Mouse (Mus musculus): ENCODE data around the gene Psma3. TPM values are rescaled to one million over a fixed set of nuclear protein-coding genes. Genes with fewer than 3 reads are reported as not detected.
A peak's percentile ranks its signal among the peaks of the same experiment; 100 is the strongest.

The Psma3 gene
- total and polyA plus RNA-seq, 2 experiments from 2014 or later: 99.7 to 533 TPM

GRCm38 (mm10) chr12:71015363-71016210, 41.2 kb downstream of the Psma3 start, which contains the start of gene Arid4a:
Arid4a (plus strand) TSS chr12:71015990.
- Histone ChIP-seq H3K27ac (peak within 1 kb of the TSS; percentile 93), H3K4me2 (ENCODE audit: low read depth, low read length) (peak within 1 kb of the TSS; percentile 81), H3K9ac (replicated peaks; ENCODE audit: low read length) (peak within 1 kb of the TSS; percentile 83), H3K36me3 (ENCODE audit: insufficient read depth, low read length) (peaks cover 5% of the 10 kb centered on the region; the same call in 1 of the 2 replicates), H3K9me3 (ENCODE audit: low read length) (no peaks in the 10 kb centered on the region), H3K4me3 (ENCODE audit: low read length) (peak within 1 kb of the TSS; percentile 89), H3K27me3 (ENCODE audit: insufficient read depth, low read length) (no peaks in the 10 kb centered on the region), H3K4me1 (ENCODE audit: insufficient read depth, low read length) (no peaks in the 10 kb centered on the region)
- under 1% methylated on average over 61 of the region's 61 CpGs for WGBS
- DNase-seq (ENCODE audit: low spot score): peak; percentile 99
- no peak for TF ChIP-seq CTCF (IDR thresholded peaks at IDR 0.05; ENCODE audit: low read depth)
- ATAC-seq: peak; percentile 99

- peak overlapping the region; percentile 90 for H3K27ac ChIP-seq
- peak overlapping the region; percentile 89 for H3K4me3 ChIP-seq (ENCODE audit: low read length)
- no peaks in the 10 kb centered on the region for H3K9me3 ChIP-seq (ENCODE audit: low read length)
- DNase-seq (ENCODE audit: low spot score) (no peak), ATAC-seq (no peak)
- peaks cover 9% of the 10 kb centered on the region; the same call in 1 of the 2 replicates for H3K36me3 ChIP-seq (ENCODE audit: insufficient read depth, low read length)
- peak overlapping the region; percentile 83 for H3K9ac ChIP-seq (replicated peaks; ENCODE audit: low read length)
- no peaks in the 10 kb centered on the region for H3K4me1 ChIP-seq (ENCODE audit: insufficient read depth, low read length)
- peak overlapping the region; percentile 65 for H3K4me2 ChIP-seq (ENCODE audit: low read depth, low read length)
- WGBS: under 1% methylated on average over 30 of the region's 33 CpGs
- no peak for TF ChIP-seq CTCF (IDR thresholded peaks at IDR 0.05; ENCODE audit: low read depth)
- H3K27me3 ChIP-seq (ENCODE audit: insufficient read depth, low read length): no peaks in the 10 kb centered on the region
Observed at GRCm38 (mm10) chr12:71016211-71016502, 41.7 kb downstream of the Psma3 start.

GRCm38 (mm10) chr12:71016503-71017241, 42.3 kb downstream of the Psma3 start:
- no peak for TF ChIP-seq CTCF (IDR thresholded peaks at IDR 0.05; ENCODE audit: low read depth)
- DNase-seq (ENCODE audit: low spot score) (peak; percentile 47), ATAC-seq (no peak)
- peak overlapping the region; percentile 90 for H3K27ac ChIP-seq
- H3K4me2 ChIP-seq (ENCODE audit: low read depth, low read length): peak overlapping the region; percentile 65
- H3K36me3 ChIP-seq (ENCODE audit: insufficient read depth, low read length): peaks cover 10% of the 10 kb centered on the region; the same call in 1 of the 2 replicates
- no peaks in the 10 kb centered on the region for H3K27me3 ChIP-seq (ENCODE audit: insufficient read depth, low read length)
- peak overlapping the region; percentile 83 for H3K9ac ChIP-seq (replicated peaks; ENCODE audit: low read length)
- no peaks in the 10 kb centered on the region for H3K4me1 ChIP-seq (ENCODE audit: insufficient read depth, low read length)
- H3K4me3 ChIP-seq (ENCODE audit: low read length): peak overlapping the region; percentile 89
- H3K9me3 ChIP-seq (ENCODE audit: low read length): no peaks in the 10 kb centered on the region
- 3% methylated on average over 37 of the region's 82 CpGs for WGBS

GRCm38 (mm10) chr12:71017242-71017571, 42.8 kb downstream of the Psma3 start:
- peak overlapping the region; percentile 65 for H3K4me2 ChIP-seq (ENCODE audit: low read depth, low read length)
- TF ChIP-seq CTCF (IDR thresholded peaks at IDR 0.05; ENCODE audit: low read depth): no peak
- H3K4me3 ChIP-seq (ENCODE audit: low read length): peak overlapping the region; percentile 89
- H3K4me1 ChIP-seq (ENCODE audit: insufficient read depth, low read length): no peaks in the 10 kb centered on the region
- no peaks in the 10 kb centered on the region for H3K27me3 ChIP-seq (ENCODE audit: insufficient read depth, low read length)
- H3K9me3 ChIP-seq (ENCODE audit: low read length): no peaks in the 10 kb centered on the region
- peak overlapping the region; percentile 83 for H3K9ac ChIP-seq (replicated peaks; ENCODE audit: low read length)
- peak overlapping the region; percentile 90; the same call in 1 of the 2 replicates for H3K27ac ChIP-seq
- WGBS: 7% methylated on average over 5 of the region's 5 CpGs
- no peak for ATAC-seq
- no peak for DNase-seq (ENCODE audit: low spot score)
- peaks cover 10% of the 10 kb centered on the region; the same call in 1 of the 2 replicates for H3K36me3 ChIP-seq (ENCODE audit: insufficient read depth, low read length)

GRCm38 (mm10) chr12:71017827-71018226, 43.4 kb downstream of the Psma3 start:
- Histone ChIP-seq H3K4me1 (ENCODE audit: insufficient read depth, low read length) (no peaks in the 10 kb centered on the region), H3K4me3 (ENCODE audit: low read length) (no peak overlapping the region), H3K9ac (replicated peaks; ENCODE audit: low read length) (no peak overlapping the region), H3K4me2 (ENCODE audit: low read depth, low read length) (peak overlapping the region; percentile 65), H3K27ac (no peak overlapping the region), H3K36me3 (ENCODE audit: insufficient read depth, low read length) (peaks cover 7% of the 10 kb centered on the region; the same call in 1 of the 2 replicates), H3K27me3 (ENCODE audit: insufficient read depth, low read length) (no peaks in the 10 kb centered on the region), H3K9me3 (ENCODE audit: low read length) (no peaks in the 10 kb centered on the region)
- ATAC-seq (no peak), DNase-seq (ENCODE audit: low spot score) (no peak)
- 81% methylated on average over 10 of the region's 10 CpGs for whole genome bisulfite sequencing
- TF ChIP-seq CTCF (IDR thresholded peaks at IDR 0.05; ENCODE audit: low read depth): no peak

GRCm38 (mm10) chr12:71019211-71019610, 44.8 kb downstream of the Psma3 start:
- no peak for TF ChIP-seq CTCF (IDR thresholded peaks at IDR 0.05; ENCODE audit: low read depth)
- ATAC-seq (no peak), DNase-seq (ENCODE audit: low spot score) (no peak)
- no peak overlapping the region for H3K27ac ChIP-seq
- WGBS: 79% methylated on average over 8 of the region's 8 CpGs
- H3K27me3 ChIP-seq (ENCODE audit: insufficient read depth, low read length): no peaks in the 10 kb centered on the region
- no peaks in the 10 kb centered on the region for H3K4me1 ChIP-seq (ENCODE audit: insufficient read depth, low read length)
- H3K4me2 ChIP-seq (ENCODE audit: low read depth, low read length): no peak overlapping the region
- H3K9ac ChIP-seq (replicated peaks; ENCODE audit: low read length): no peak overlapping the region
- peaks cover 19% of the 10 kb centered on the region; the same call in 1 of the 2 replicates for H3K36me3 ChIP-seq (ENCODE audit: insufficient read depth, low read length)
- H3K9me3 ChIP-seq (ENCODE audit: low read length): no peaks in the 10 kb centered on the region
- H3K4me3 ChIP-seq (ENCODE audit: low read length): no peak overlapping the region
